Mouse (Mus musculus): ENCODE results near the gene Olfr1317. TPM values are rescaled to one million over a fixed set of nuclear protein-coding genes. Genes with fewer than 3 reads are reported as not detected.

Gene Olfr1317
- polyA plus RNA-seq (2017; shearing (Covaris generic)) = not detected

GRCm38 (mm10) chr2:112140029-112140428 is at the start of gene Olfr1317:
Olfr1317 (plus strand) TSS chr2:112140329.
- ATAC-seq = no peak

DNA sequence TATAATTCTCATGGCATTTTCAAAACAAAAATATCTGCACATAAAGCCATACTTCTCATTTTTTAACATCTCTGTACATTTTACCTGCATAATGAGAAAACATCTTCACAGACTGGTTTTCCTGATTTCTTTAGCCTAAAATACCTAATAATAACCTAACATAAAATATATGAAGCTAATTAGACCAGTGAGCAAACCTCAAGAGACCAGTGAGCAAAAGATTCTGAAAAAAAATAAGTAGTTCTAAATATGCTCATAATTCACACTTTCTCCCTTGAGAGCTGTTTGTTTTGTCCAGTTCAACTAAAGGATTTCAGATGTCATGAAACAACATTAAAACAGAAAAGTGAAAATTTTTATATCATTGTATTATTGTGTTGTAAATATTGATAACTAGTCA is 43.4 kb upstream of the Olfr1317 start, which contains the start of gene Olfr1314:
TSS of gene Olfr1314 (minus strand) at position 101 of the 400 bp plus-strand sequence.
- no peak for ATAC-seq

DNA sequence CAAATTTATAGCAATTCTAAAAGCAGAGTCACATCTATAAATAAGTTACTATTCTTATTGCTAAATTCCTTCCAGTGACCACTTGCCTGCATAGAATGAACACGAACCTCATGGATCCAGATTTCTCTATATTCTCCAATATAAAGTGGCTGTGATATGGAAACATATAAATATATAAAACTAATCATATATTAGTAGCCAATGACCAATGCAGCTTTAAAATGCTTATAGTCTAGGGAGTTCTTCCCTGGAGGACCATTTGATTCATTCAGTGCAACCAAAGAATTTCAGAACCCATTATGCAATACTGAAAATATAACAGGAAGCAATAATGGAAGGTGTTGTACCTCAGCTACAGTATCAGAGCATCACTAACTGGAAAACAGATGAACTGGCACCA is 24.8 kb upstream of the Olfr1317 start, which contains the start of gene Olfr1315-ps1:
TSS of gene Olfr1315-ps1 (minus strand) at position 101 of the 400 bp plus-strand sequence.
- ATAC-seq = no peak

- ATAC-seq = no peak
Observed at GRCm38 (mm10) chr2:112134877-112135276, 5.3 kb upstream of the Olfr1317 start, which contains the start of gene Olfr1316. Olfr1316 (minus strand) TSS chr2:112134977.

DNA sequence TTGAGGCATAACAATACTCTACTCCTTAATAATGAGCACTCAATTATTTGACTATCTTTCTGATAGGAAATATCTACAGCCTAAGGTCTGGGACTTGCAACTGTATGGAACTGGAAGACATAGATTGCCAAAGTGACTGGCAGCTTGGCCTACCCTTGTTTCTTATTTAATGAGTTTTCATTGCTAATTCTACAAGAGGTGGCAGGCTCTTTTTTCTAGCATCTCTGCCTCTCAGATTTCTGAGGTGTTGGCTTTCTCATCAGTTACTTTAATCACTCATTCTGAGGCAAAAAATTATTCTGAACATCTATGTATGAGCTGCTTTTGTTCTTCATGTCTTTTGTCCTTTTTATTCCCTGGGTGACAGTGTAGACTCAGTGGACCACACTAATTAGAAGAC is 13.8 kb downstream of the Olfr1317 start, which contains the start of gene Olfr1318:
TSS of gene Olfr1318 (plus strand) at position 301 of the 400 bp plus-strand sequence.
- no peak for ATAC-seq

Other genes starting within 250 kb of the Olfr1317 start
- not detected for gene Olfr1306, start 224.1 kb upstream of the Olfr1317 start, polyA plus RNA-seq (2017; shearing (Covaris generic))
- gene Olfr1307, start 190.9 kb upstream of the Olfr1317 start, polyA plus RNA-seq (2017; shearing (Covaris generic)) = under 1 TPM; 0.04 to 0.09 TPM
- not detected for gene Olfr1308, start 175.4 kb upstream of the Olfr1317 start, polyA plus RNA-seq (2017; shearing (Covaris generic))
- not detected for gene Olfr1309, start 150.0 kb upstream of the Olfr1317 start, polyA plus RNA-seq (2017; shearing (Covaris generic))
- not detected for gene Olfr1310, start 127.6 kb upstream of the Olfr1317 start, polyA plus RNA-seq (2017; shearing (Covaris generic))
- not detected for gene Olfr1311, start 115.9 kb upstream of the Olfr1317 start, polyA plus RNA-seq (2017; shearing (Covaris generic))
- gene Olfr1312, start 90.1 kb upstream of the Olfr1317 start, polyA plus RNA-seq (2017; shearing (Covaris generic)) = under 1 TPM in 1 of 2 experiments, not detected in 1; 0.08 TPM
- gene Olfr1313, start 62.5 kb upstream of the Olfr1317 start, polyA plus RNA-seq (2017; shearing (Covaris generic)) = not detected
- not detected for gene Olfr1314, start 43.5 kb upstream of the Olfr1317 start, polyA plus RNA-seq (2017; shearing (Covaris generic))
- not detected for gene Olfr1315-ps1, start 24.9 kb upstream of the Olfr1317 start, polyA plus RNA-seq (2017; shearing (Covaris generic))
- not detected for gene Olfr1316, start 5.4 kb upstream of the Olfr1317 start, polyA plus RNA-seq (2017; shearing (Covaris generic))
- not detected for gene Olfr1318, start 13.9 kb downstream of the Olfr1317 start, polyA plus RNA-seq (2017; shearing (Covaris generic))
- 10 to 100 TPM; 23.6 to 39.7 TPM for gene Lpcat4, start 99.1 kb downstream of the Olfr1317 start, polyA plus RNA-seq (2017; shearing (Covaris generic))
- not detected for gene Nutm1, start 119.0 kb downstream of the Olfr1317 start, polyA plus RNA-seq (2017; shearing (Covaris generic))
- gene Nop10, start 121.6 kb downstream of the Olfr1317 start, polyA plus RNA-seq (2017; shearing (Covaris generic)) = 100 to 1,000 TPM; 153 to 229 TPM
- gene Slc12a6, start 125.5 kb downstream of the Olfr1317 start, polyA plus RNA-seq (2017; shearing (Covaris generic)) = 10 to 100 TPM; 51.7 to 61.2 TPM
- not detected for gene Gm21985, start 126.0 kb downstream of the Olfr1317 start, polyA plus RNA-seq (2017; shearing (Covaris generic))
- 10 to 100 TPM; 67.0 to 76.1 TPM for gene Emc4, start 227.7 kb downstream of the Olfr1317 start, polyA plus RNA-seq (2017; shearing (Covaris generic))
- 10 to 100 TPM; 21.1 to 23.5 TPM for gene Katnbl1, start 238.9 kb downstream of the Olfr1317 start, polyA plus RNA-seq (2017; shearing (Covaris generic))

Measured in CD4-positive, CD25-positive, alpha-beta regulatory T cell, adult 4 months (primary cell).